Mouse (Mus musculus) adrenal gland (tissue): ENCODE results near the gene Nmral1.
"Not testable (repeated sequence)": the region's sequence is repeated elsewhere in the genome, so short reads cannot be mapped to it uniquely, and the experiment has no call there.

ENCODE experiments used
- intact Hi-C: fragments of 180-260 bp; cut with DNase I; formaldehyde crosslinking; loops from one replicate; pipeline ENCODE4 v1.15.1; 2025

The Nmral1 gene

DNA sequence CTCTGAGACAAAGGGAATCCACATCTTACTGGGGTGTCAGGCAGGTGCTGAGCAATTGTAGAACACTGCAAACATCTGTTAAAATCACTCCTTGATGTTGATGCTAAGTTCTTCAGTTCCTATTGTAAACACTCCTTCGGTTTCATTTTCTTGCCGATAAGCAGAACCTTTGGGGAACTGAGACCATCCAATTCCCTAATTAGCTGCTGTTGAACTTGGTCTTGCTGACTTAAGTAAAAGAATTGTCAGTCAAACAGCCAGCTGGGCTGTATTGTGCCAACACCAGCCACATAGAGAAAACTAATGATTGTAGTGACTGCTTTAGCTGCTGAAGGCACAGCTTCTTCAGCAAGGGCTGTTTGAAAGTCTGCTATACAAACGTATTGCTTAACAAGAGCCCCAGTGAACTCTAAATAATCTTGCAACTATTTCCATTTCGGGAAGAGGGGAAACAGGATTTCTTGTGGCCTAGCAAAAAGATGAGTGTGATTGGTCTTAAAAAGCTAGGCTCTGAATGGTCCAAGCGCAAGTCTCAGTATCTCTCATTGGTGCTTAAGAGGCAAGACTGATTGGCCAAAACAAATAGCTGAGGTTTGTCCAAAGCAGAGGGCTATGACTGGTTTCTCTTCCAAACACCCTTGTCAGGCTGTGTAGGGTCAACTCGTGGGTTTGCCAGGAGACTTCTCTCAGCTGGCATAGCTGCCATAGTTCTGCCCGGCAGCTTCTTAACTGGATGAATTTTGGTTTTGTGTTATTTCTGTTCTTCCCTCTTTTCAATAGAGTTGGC, 3.2 kb upstream of the Nmral1 start:
- intact Hi-C loops: no loop called here

GRCm38 (mm10) chr16:4717866-4718265, 1.3 kb downstream of the Nmral1 start:
- intact Hi-C loops: no loop called here

- intact Hi-C loops: no loop called here
These were observed 5.1 kb downstream of the Nmral1 start for GRCm38 (mm10) chr16:4713861-4714710.

DNA sequence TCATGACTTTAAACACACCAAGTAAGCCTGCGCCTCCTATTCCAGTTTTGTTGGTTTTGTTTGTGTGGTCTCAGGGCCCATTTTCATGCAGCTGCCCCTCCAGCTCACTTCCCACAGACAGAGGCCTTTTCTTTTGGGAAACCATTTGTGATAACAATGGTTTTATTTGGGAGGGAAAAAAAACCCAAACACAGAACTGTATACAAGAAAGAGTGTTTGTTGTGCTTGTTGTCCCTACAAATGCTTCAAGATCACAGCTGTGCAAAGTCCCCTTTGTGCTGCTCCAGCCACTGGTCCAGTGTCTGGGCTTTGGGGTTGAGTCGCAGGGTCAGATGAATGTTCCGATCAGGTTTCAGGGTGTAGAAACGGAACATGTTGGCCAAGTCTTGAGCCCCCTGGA, 8.0 kb downstream of the Nmral1 start:
- intact Hi-C loops: no loop called here

DNA sequence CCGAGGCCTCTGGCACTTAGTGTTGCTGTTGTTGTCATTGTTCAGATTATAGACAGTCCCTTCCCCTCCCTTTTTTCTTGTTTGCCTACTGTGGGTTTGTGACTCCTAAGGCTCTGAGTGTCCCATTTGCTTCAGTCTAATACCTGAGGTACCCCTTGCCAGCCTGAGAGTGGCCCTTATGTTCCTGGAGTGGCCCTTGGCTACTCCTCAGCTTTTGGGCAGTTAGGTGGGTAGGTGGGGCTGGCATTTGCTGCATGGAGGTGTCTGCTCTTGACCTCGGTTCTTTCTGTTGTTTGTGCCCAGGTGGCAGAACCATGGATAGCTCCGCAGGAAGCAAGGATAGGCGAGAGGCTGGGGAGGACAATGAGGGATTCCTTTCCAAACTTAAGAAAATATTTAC, 13.6 kb downstream of the Nmral1 start:
- intact Hi-C loops: no loop called here

DNA sequence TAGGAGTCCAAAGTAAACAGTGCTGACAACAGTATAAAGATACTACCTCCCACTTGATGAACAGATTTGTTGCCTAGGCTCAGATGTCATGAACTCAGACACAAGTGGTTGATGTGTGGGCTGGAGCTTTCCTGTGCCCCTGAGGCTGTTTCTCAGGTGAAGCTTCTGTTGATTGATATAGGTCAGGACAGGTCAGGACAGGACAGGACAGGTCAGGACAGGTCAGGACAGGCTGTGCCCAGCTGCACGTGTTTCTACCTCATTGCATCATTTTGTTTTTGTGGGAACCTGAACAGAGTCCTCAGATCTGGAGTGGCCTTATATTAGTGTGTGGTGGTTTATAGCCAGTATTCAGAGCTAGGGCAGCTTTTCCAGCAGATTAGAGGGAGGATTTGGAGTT, 16.5 kb downstream of the Nmral1 start:
- intact Hi-C loops: no loop called here

DNA sequence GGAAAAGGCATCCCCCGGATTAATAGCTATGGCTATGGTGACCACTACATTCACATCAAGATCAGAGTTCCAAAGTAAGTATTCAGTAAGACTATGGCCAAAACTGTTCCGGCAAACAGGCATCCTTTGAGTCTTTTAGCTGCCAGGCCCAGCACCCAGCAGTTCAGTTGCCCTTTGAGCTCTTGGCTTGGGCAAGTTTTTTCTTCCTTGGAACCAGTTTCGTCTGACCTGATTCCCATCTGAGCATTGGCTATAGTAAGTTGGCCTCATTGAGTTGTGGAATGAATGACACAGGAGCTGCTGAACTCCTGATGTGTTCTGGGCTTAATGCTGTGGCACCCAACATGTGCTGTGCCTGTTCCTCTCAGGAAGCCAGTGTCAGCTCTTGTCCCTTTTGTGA, 17.9 kb downstream of the Nmral1 start:
- intact Hi-C loops: no loop called here

- intact Hi-C loops: not testable (repeated sequence)
These were observed 29.8 kb downstream of the Nmral1 start for GRCm38 (mm10) chr16:4689371-4689770.

- intact Hi-C loops: no loop called here
These were observed 34.7 kb downstream of the Nmral1 start for GRCm38 (mm10) chr16:4684457-4684791.

- intact Hi-C loops: no loop called here
These were observed 35.3 kb downstream of the Nmral1 start for GRCm38 (mm10) chr16:4683581-4684456.

DNA sequence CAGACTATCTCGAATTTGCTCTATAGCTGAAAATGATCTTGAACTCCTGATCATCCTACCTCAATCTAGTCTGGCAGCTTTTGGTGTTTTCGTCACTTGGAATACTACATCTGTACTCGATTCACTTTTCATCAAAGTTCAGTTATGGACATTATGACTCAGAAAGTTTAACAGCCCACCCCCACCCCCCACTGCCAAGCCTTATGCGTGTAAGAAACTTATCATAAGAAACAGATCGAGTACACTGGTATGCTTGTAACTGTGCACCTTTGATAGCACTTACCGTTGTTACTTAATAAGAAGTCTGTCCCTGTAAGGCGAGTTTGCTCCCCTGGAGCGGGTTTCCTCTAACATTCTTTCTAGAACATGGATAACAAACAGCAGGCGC, 36.0 kb downstream of the Nmral1 start:
- intact Hi-C loops: no loop called here

DNA sequence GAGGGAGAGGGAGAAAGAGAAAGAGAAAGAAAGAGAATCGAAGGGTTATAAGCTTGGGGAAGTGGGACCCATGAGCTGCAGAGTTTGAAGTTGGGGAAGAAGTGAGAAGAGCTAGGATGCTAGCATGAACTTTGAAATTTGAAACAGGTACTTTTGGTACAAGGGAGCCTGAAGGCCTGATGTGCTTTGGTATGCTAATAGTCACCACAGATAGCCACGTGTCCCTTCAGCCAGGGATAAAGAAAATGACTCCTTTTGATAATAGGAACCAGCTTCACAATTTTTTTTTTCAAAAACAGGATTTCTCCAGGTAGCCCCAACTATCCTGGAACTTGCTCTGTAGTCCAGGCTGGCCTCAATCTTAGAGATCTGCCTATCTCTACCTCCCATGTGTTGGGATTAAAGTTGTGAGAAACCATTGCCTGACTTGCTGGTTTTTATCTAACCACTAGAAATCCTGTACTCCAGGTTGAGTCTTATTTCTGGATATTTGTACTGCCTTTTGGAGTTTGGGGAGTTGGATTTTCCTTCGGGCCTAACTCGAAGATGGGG, 36.5 kb downstream of the Nmral1 start:
- intact Hi-C loops: no loop called here

DNA sequence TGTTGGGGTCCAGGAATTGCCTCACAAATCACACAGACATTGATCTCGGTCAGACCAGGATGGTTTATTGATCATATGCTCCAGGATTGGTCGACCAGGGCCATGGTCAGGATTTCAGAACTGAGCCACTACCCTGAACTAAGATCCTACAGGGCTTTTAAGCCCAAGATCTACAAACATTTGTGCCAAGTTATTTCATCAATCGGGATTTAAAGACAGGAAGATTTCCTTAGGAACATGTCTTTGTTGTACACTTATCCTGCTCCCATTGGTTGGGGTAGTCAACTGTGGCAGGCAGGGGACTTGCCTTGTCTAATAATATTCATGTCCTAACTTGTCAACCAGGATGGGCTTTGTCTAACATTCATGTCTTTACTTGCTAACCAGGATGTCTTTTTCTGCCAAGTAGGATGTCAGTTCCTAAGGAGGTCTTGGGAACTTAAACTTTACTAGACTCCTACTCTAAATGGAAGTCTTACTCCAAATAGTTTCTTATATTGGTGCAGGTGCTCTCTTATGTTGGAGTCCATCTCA, 38.2 kb downstream of the Nmral1 start:
- intact Hi-C loops: not testable (repeated sequence)

GRCm38 (mm10) chr16:4679121-4680018, 39.8 kb downstream of the Nmral1 start, which contains the start of gene Coro7:
Gene Coro7, minus strand, starts transcription at chr16:4679777.
- intact Hi-C loops: no loop called here

DNA sequence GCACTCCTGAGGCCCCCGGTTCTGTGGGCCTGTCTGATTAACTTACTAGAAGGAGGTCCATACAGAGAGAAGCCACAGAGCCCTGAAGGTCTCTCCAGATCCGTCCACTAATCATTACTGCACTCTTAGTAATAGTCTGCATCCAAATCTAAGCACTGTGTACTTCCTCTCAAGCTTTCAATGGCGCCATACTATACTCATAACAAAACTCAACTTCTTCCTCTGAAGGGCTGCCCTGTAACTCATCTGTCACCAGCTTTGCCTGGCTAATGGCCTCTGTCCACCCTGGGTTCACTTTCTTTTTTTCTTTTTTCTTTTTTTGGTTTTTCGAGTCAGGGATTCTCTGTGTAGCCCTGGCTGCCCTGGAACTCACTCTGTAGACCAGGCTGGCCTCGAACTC, 41.1 kb downstream of the Nmral1 start:
- intact Hi-C loops: no loop called here

DNA sequence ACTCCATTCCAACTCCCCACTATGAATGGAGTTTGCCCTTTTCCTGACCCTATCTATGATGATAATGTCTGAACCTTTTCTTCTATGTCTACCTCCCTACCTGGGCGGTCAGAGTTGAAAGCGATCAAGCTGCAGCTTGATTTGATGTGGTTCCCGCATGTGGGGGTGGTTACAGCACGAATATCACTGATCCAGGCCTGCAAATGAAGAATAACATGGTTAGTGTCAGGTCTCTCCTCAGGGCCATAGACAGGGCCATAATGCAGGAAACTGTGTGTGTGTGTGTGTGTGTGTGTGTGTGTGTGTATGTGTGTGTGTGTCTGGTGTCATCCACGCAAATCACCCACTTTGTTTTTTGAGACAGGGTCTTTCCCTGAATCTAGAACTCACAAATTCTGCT, 42.3 kb downstream of the Nmral1 start:
- intact Hi-C loops: no loop called here

- intact Hi-C loops: no loop called here
These were observed 45.1 kb downstream of the Nmral1 start for GRCm38 (mm10) chr16:4674091-4674490.

- intact Hi-C loops: no loop called here
These were observed 48.8 kb downstream of the Nmral1 start for GRCm38 (mm10) chr16:4670317-4670716.

GRCm38 (mm10) chr16:4667190-4667808, 51.9 kb downstream of the Nmral1 start:
- intact Hi-C loops: loop anchor here (1.0 to 5.0 kb wide), 2 partner anchors 37 to 100 kb away; no protein-coding TSS in a partner anchor
